In the genomic region with DNA sequence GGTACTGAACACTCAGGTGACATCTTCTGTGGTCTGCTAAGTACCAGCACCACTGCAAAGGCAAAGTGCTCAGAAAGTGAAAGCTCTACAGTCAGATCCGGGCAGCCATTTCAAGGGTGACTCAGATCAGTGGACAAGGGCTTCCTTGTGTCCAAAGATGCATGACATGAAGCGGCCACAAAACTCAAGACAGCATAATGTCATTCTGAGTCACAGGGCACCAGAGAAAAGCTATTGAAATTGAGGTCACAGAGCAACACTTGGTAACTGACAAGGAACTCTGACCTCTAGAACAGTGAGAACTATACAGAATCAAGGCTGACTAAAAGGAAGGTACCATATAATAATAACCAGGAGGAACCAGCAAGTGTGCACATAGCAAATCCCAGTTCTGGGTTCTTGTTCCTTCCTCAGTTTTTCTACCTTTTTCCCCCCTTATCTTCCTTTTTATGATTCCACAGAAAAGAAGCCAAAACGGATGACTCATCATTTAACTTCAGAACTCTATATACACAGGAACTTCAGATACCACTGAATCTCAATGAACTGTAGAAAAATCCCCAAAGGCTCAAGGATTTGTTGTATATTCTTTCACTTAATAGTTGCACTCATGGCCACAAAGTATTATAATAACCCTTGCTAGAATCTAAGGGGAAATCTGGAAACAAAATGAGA, we compare ENCODE assay signal across 21 mouse cellular contexts.
DNase-seq lines count a peak whose midpoint lies in the region; ATAC-seq and TF ChIP-seq lines count a peak whose summit lies in the region.
"Had no signal": no experiment of that assay in that cellular context is flagged by ENCODE, and none has a peak within 500 bp of the region (broad histone marks: within the 10 kb centered on the region; RNA-seq: fewer than 3 reads in every experiment).

No protein-coding gene starts in this region.

- no peaks in the 10 kb centered on the region for H3K4me1 ChIP-seq in intestine, postnatal 0 days (replicated peaks; ENCODE audit: control insufficient read depth, insufficient read depth, low read length)
- no peaks in the 10 kb centered on the region for H3K4me1 ChIP-seq in intestine, embryonic 15.5 days (replicated peaks)
- H3K4me1 ChIP-seq: forebrain, embryonic 13.5 days; heart, embryonic 10.5 days; lung, embryonic 15.5 days; midbrain, embryonic 15.5 days had no signal

- no peak overlapping the region for H3K4me3 ChIP-seq in intestine, postnatal 0 days (ENCODE audit: low read depth, low read length)
- H3K4me3 ChIP-seq in intestine, embryonic 15.5 days (replicated peaks), result no peak overlapping the region
- H3K4me3 ChIP-seq: forebrain, embryonic 13.5 days; heart, embryonic 10.5 days; lung, embryonic 15.5 days; midbrain, embryonic 15.5 days had no signal

- no peaks in the 10 kb centered on the region for H3K36me3 ChIP-seq in intestine, postnatal 0 days (ENCODE audit: control insufficient read depth, insufficient read depth)
- no peaks in the 10 kb centered on the region for H3K36me3 ChIP-seq in intestine, embryonic 15.5 days
- H3K36me3 ChIP-seq: heart, embryonic 10.5 days; lung, embryonic 15.5 days; midbrain, embryonic 15.5 days had no signal

- H3K9ac ChIP-seq in intestine, postnatal 0 days (ENCODE audit: low read depth, low read length), result no peak overlapping the region
- H3K9ac ChIP-seq in intestine, embryonic 15.5 days, result no peak overlapping the region
- H3K9ac ChIP-seq: forebrain, embryonic 13.5 days; lung, embryonic 15.5 days; midbrain, embryonic 15.5 days had no signal

- DNase-seq in 416B (ENCODE audit: low read depth) (peak; percentile 87), Patski (ENCODE audit: low read depth, low spot score) (peak; percentile 62)
- peak; percentile 35 for DNase-seq in fibroblast of lung, adult 2 months (ENCODE audit: low read depth)
- DNase-seq in right cerebral cortex, postnatal 10 days (ENCODE audit: low spot score in 2 of 2), result no peak
- DNase-seq in kidney, postnatal 10 days, result no peak
- no peak for DNase-seq in heart, adult 8-10 months (ENCODE audit: low spot score)
- DNase-seq: cerebellum, adult 9-11 months; embryo, embryonic 11 days; gastrocnemius, postnatal 36 days; heart, postnatal 10 days; kidney, adult 18-20 months; liver; right cerebral cortex, adult 18-20 months had no signal

- WGBS in intestine, postnatal 0 days, result 60% methylated on average over 3 of the region's 3 CpGs
- 80% methylated on average over 3 of the region's 3 CpGs for WGBS in intestine, embryonic 15.5 days

- no peaks in the 10 kb centered on the region for H3K27me3 ChIP-seq in intestine, postnatal 0 days (replicated peaks; ENCODE audit: control insufficient read depth, insufficient read depth, low read length)
- no peaks in the 10 kb centered on the region for H3K27me3 ChIP-seq in intestine, embryonic 15.5 days (replicated peaks)
- H3K27me3 ChIP-seq in Patski, result no peaks in the 10 kb centered on the region
- H3K27me3 ChIP-seq: forebrain, embryonic 13.5 days; lung, embryonic 15.5 days; midbrain, embryonic 15.5 days had no signal

- POLR2A ChIA-PET in Patski (lab: Charles Lee), result no interaction called here

- H3K27ac ChIP-seq in intestine, postnatal 0 days (ENCODE audit: low read depth, low read length), result no peak overlapping the region
- H3K27ac ChIP-seq in intestine, embryonic 15.5 days, result no peak overlapping the region
- H3K27ac ChIP-seq: forebrain, embryonic 13.5 days; heart, embryonic 10.5 days; lung, embryonic 15.5 days; midbrain, embryonic 15.5 days had no signal

- no peak for TF ChIP-seq CTCF in intestine, postnatal 0 days (IDR thresholded peaks at IDR 0.05; ENCODE audit: low read depth)
- TF ChIP-seq CTCF in Patski (IDR thresholded peaks at IDR 0.05), result no peak

- H3K9me3 ChIP-seq in intestine, postnatal 0 days (ENCODE audit: control insufficient read depth), result no peaks in the 10 kb centered on the region
- no peaks in the 10 kb centered on the region for H3K9me3 ChIP-seq in intestine, embryonic 15.5 days
- H3K9me3 ChIP-seq: forebrain, embryonic 13.5 days; heart, embryonic 10.5 days; lung, embryonic 15.5 days; midbrain, embryonic 15.5 days had no signal

- CTCF ChIA-PET in Patski (lab: Charles Lee), result no interaction called here

- ATAC-seq in intestine, postnatal 0 days, result peak; percentile 91
- ATAC-seq in intestine, embryonic 15.5 days, result no peak
- peak; percentile 98 for ATAC-seq in Patski
- ATAC-seq: CD4-positive, CD25-positive, alpha-beta regulatory T cell, adult 4 months; forebrain, embryonic 13.5 days; hindbrain, embryonic 16.5 days; midbrain, embryonic 15.5 days had no signal

- in situ Hi-C loops in Patski (cut with MboI; ENCODE audit: low pct_unique_long_range_greater_than_20kb), result no loop called here

- no peak overlapping the region for H3K4me2 ChIP-seq in intestine, postnatal 0 days (replicated peaks; ENCODE audit: low read depth)
- H3K4me2 ChIP-seq in intestine, embryonic 15.5 days (replicated peaks), result no peak overlapping the region
- H3K4me2 ChIP-seq: forebrain, embryonic 13.5 days; lung, embryonic 15.5 days; midbrain, embryonic 15.5 days had no signal

Comparison
In these comparisons a context has a peak if more than half of its experiments do, and no peak if none do; other contexts are left out.
1. DNase-seq: peak in 416B (single experiment), Patski (single experiment) and fibroblast of lung, adult 2 months (single experiment); none in right cerebral cortex, postnatal 10 days (0 of 2), kidney, postnatal 10 days (single experiment) and heart, adult 8-10 months (single experiment).